Mouse (Mus musculus): ENCODE measurements at regions not wholly inside any gene's neighbourhood (a gene's known extent, or its start where the extent isn't known, plus 50 kb on each side); places are given as distances from the start of the nearest gene placed in this dataset.

DNA sequence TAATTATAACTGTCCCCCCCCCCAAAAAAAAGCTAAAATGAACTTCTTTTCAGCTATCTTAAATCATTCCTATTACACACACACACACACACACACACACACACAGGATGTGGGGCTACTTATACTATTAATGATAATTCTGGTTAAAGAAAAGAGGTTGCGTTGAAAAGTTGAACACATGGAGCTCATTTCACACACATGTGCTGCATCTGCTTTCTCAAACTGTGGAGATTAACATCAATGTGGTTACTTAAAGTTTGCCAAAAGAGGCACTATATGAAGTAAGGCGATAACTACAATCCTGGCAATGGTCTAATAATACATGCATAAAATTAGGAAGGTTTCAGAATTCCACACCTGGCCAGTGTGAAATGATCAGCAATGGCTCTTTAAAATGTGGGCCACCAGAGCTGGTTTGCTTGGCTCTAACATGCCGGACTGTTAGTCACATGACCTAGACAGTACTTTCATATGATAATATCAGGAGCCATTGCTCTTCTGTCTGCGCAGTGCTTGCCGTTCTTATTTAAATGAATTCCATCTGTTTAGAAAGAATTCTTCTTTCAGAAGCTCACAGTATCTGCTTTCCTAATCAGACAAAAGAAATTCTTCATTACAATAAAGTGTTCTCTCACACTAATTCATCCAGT lies 598.4 kb upstream of the Fam92a start:
- no peak for DNase-seq (ENCODE audit: low spot score in 2 of 2)

DNA sequence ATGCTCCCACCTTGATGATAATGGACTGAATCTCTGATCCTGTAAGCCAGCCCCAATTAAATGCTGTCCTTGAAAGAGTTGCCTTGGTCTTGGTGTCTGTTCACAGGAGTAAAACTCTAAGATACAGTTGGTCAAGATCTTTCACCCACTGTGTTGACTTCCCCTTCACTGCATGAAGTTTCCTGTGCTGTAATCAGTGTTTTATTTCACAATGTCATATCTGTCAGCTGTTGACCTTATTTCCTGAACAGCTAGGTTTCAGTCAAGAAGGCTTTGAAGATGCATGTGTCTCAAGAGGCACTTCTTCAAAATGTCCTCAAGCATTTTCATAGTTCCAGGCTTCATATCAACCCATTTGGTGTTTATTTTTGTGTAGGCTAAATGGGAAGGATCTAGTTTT lies 597.3 kb upstream of the Fam92a start:
- DNase-seq (ENCODE audit: low spot score in 2 of 2): no peak

DNA sequence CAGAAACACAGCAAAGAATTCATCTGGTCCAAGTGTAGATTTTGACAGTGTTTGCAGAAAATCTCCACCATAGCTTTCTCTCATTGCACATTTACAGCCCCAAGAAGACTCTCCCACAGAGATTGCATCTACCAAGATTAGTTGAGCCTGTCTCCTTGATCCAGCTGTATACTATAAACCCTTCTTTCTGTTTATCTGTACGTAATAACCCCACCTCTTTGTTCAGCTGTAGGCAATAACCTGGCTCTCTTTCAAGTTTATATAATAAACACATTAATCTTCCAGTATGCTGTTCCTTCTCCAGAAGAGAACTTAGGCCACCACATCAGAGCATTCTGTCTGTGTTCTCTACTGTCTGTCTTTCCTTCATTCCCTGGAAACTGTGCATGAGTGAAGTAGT lies 594.9 kb upstream of the Fam92a start:
- no peak for DNase-seq (ENCODE audit: low spot score in 2 of 2)

DNA sequence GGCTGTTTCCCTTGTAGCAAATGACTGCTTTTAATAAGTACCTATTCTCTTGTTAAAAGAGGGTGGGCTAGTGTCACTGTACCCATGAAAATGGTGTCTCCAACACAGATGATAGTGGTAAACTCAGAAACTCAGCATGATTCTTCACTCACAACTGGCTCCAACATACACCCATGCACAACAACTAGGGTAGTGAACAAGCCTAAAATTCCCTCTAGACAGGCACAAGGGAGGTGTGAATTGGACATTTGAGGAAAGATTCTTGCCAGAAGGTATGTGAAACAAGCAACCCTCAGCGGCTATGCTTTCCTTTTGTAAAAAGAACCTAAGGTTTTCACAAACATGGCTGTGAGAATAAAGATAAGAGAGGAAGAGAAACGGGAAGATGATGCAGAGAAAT lies 579.0 kb upstream of the Fam92a start:
- no peak for DNase-seq (ENCODE audit: low spot score in 2 of 2)

DNA sequence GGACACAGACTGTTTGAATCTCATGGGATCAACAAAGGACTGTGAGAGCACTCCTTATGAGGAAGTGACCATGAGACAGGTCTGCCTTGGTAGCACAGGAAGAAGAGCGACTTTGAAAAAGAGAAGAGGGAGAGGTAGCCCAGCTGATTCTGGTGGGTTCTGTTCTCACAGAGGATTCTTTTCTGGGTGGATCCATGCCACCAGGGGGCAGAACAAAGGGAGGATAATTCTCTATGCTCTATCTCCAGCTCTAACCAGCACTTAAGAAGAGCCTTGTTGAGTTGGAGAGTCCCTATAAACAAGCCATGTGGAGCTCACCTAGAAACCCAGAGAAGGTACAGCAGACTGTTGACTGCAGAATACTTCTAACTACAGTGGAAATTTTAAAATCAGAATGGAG lies 578.1 kb upstream of the Fam92a start:
- DNase-seq (ENCODE audit: low spot score in 2 of 2): no peak

DNA sequence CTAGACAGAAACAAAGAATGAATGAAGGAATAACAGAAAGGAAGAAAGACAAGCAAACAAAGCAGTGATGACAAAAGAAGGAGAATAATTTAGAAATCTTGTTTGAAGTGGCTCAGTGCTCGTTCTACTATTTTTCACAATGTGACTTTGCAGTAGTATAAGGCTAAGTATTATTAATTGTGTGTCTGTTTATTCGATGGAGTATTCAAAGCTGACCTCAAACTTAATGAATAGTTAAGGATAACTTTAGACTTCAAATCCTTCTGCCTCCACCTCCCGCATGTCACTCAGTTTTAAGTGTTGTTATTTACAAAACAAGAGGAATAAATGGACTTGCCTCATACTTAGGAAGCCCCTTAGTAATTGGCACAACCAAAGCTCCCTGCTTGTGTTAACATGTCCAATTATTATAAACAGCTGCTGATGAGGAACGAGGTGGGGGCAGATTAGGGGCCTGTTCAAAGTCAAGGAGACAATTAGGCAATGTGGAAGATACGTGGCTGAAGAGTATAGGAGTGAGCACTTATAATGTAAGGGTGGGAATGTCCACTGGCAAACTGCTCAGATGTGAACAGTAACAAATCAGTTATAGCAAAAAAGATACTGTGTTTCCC lies 572.0 kb upstream of the Fam92a start:
- no peak for DNase-seq (ENCODE audit: low spot score in 2 of 2)

DNA sequence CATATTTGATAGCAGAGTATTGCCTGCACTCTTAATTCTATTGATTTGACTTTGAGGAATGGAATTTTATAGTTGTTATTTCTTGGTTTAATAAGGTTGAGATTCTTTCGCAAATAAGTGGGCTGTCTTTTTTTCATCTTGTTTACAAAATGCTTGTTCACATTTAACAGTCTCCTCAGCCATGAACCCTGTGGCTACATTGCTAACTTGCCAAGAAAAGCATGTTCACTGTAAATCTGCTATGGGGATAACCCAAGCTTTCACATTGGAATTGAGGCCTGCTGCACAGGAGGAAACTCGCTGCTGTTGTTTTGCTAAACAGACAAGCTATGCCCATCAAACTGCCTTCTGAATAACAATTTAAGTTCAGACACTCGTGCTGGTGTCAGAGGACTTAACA lies 564.6 kb upstream of the Fam92a start:
- no peak for DNase-seq (ENCODE audit: low spot score in 2 of 2)

DNA sequence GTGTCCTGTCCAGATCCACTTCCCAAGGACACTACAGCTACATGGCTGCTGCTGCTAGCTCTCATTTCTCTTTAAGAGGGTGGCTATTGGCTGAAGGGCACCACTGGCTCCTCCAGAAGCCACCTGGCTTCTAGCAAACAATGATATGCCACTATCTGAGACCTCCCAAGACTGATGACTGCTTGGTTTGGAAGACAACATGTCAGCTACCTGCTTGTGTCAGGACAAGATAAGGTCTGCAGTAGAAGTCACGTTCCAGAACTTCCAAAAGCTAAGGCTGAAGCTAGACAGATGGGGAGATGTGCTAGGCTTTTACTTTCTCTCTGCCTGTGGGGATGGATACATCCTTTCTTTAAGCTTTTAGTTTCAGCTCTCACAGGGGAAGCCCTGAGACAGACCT lies 528.4 kb upstream of the Fam92a start:
- DNase-seq (ENCODE audit: low spot score in 2 of 2): no peak

DNA sequence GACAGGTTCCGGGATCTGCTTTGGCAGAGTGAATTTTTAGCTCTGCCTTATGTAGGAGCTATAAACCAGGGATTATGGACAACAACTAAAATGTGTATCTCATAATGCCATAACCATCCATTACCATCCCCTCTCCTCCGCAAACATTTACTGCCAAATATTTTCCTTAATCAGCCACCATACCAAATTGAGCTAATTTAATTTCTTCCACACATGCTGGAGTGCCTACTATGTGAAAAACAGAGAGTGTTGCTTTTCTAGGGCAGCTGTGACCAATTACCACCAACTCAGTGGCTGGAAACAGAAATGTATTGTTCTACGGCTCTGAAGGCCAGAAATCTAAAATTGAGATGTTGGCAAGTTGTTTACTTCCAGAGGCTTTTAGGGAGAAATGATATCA lies 506.0 kb upstream of the Fam92a start:
- DNase-seq (ENCODE audit: low spot score in 2 of 2): no peak

DNA sequence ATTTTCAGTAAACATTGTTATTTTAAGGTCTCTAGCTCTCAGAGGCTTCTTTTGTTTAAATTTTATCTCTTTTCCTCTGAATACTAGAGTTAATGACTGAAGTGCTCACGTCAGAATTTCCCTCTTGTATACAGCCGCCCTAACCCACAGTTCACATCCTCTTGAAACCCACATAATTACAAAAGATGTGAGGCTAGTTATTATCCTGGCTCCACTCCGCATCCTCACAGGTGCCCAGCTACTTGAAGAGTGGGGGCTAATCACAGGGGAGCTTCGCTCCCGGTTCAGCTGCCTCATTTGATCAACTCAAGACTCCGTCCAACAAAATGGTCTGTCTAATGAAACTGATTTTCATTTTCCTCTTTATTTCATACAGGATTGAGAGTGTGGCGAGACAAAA lies 499.6 kb upstream of the Fam92a start:
- no peak for DNase-seq (ENCODE audit: low spot score in 2 of 2)

DNA sequence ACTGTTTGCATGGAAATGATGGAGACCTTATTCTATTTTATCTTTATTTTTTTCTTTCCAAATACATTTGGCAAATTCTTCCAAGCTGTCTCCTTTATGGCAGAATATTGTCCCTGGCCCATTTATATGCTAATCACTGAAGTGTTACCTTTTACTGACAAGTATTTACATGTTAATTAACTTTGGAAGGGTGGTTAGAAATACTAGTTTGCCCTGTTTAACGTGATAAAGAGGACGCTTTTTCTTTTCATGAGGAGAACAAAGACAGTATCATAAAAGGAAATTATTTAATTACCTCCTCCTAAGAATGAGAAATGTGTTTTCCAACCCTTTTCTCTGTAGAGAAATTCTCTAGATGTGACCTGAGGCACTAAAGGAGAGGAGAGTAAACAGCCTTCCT lies 491.4 kb upstream of the Fam92a start:
- DNase-seq (ENCODE audit: low spot score in 2 of 2): no peak

DNA sequence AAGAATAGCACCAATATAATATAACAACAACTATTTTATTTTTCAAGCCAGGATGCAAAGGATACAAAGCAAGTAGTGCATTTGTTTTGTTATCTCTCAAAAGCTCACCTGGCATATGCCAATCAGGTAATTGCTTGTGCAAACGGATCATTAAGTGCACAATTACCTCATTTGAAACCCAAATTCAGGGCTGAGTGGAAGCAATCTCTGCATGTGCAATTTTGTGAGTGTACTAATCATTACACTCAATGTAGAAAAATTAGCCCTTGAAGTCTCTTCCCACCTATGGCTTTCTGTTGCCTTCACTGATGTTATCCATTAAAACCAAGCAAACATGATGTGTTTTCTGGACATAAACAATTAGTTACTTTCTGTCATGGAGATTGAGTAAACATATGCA lies 490.9 kb upstream of the Fam92a start:
- no peak for DNase-seq (ENCODE audit: low spot score in 2 of 2)

DNA sequence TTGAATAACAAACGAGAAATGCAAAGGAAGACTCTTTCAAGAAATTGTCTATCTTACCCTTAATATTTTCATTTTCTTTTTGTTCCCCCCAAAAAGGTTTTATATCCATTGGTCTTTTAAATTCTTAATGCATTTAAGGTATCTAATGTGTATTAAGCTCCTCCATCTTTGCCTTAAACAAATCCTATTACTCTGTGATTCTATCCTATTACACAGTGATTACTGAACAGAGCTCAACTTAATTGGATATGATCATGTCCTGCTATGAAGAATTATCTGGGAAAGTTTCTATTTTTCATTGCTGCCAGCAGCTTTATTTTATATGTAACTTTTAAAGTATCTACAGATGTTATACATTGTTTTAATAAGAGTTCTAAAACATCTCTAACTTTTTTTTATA lies 487.3 kb upstream of the Fam92a start:
- DNase-seq (ENCODE audit: low spot score in 2 of 2): no peak

DNA sequence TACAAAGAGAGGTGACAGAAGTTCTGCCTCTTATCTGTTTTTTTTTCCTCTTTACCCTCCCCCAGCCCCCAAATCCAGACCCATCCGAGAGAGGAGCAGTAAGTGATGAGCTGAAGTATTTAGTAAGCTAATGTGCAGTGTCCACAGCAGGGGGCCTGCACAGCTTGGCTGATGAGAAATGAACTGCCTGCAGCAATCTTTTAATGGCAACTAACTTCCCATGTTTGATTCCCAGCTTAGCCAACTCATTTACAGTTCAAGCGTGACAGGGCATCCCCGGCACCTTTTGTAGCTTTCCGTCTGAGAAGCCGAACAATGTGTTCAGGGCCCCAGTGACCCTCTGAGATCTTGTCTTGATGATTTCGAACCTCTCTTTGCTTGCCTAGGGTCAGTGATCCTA lies 486.8 kb upstream of the Fam92a start:
- DNase-seq (ENCODE audit: low spot score in 2 of 2): no peak

DNA sequence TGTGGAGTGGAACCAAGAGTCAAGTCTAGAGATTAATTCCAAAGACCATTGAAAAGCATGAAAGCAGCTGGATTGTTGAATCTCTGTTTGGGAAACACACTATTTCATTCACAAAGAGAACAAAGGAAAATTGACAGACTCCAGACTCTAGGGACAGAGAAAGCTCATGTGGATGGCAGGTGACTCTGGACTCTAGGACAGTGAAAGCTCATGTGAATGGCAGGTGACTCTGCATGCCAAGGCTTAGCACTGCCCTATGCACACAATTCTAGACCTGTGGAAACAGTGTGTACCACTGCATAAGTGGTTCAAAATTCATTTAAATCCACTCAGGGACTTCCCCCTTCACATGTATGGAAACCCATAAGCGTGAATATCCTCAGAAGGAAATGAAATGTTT lies 486.0 kb upstream of the Fam92a start:
- DNase-seq (ENCODE audit: low spot score in 2 of 2): no peak

DNA sequence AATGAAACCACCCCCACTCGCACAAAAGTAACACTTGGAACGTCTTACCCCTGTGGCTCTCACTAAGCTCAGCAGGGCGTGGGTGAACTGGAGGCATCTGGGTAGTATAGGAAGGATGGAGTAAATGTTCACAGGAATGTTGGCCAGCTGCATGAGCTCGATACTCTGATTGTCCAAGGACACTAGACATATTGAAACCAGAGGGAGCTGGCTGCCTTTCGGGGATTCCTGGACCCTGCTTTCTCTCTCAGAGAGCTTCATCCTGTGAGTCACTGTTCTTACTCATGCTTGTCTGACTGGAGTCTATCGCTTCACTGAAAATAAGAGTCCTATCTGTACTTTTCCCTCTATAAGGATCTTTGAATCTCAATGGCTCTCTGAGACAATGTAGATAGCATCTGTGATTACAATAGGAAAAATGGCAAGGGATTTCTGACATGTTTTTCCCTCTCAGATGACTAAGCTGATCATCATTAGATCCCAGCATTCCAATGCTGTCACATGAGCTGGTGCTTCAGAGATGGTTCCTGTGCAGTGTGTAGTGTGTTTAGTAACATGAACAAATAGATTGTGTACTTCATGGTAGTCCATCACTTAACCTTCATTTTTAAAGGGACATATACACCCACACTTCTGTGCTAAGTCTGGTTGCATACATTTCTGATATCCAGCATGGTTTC lies 485.2 kb upstream of the Fam92a start:
- DNase-seq (ENCODE audit: low spot score in 2 of 2): no peak

DNA sequence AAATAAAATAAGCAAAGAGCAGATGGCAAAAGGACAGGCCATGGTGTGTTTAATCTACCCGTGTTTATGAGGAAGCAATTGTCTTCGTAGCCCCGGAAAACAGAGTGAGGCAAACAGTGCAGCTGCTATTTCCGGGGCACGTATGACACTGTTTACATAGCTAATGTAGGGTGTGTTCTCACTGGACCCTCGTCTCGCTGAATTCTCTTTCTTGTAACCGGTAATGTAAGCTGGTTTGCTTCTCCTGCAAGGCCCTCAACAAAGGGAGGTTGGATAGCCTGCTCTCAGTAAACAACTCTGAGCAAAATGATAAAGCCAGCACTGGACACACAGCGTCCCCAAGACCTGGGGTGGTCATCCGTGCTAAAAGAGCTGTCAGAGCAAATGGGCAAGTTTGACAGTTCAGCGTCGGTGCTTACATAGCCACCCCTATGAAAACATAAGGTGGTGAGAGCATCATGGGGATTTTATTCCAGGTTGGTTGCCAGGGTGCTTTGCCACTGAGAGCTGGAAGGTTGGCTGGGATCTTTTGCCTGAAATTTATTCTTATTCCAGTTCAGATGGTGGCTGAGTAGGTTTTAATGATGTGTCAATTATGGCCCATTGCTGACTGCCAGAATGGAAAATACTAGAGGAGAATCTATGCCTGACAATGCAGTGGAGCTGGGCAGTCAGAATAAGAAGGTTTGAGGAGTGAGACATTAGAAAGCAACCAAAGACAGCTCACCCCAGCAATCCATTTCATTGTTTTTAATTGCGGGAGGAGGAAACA lies 483.8 kb upstream of the Fam92a start:
- DNase-seq (ENCODE audit: low spot score in 2 of 2): no peak

DNA sequence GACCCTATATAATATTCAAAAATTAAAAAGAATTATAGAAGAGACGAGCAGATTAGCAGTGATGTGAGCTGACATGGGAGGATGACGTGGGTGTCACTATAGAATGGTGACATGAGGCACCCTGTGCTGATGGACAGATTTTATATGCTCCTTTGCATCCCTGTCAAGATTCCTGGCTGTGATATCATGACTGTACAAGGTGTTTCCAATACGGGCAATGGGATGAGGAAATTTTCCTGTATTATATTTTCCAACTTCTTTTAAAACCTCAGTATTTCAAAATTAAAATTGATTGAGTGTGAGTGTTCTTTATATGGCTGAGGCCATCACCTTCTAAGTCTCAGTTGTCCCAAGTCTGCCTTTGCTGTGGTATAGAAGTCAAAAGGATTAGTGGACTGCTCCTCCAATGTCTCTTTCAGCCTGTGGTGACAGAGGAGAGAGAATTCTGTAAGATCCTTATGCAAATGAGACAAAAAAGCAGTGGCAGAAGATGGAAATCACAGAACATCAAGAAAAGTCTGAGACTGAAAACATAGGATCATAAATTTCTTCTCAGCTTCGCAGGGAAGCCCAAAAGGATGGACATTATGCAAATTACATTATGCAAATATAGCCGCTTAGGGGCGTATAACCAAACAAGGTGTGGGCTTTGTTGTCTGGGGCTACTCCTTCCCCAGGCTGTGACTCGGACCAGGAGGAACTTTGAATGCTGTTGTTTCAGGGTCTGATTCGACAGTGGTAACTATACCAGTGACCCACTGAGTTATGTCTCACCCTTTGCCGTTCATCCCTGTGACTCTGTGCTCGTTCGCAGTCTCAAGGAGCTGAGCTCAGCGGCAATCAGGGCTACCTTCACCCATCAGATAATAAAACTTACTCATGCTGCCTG lies 483.0 kb upstream of the Fam92a start:
- DNase-seq (ENCODE audit: low spot score in 2 of 2): no peak

DNA sequence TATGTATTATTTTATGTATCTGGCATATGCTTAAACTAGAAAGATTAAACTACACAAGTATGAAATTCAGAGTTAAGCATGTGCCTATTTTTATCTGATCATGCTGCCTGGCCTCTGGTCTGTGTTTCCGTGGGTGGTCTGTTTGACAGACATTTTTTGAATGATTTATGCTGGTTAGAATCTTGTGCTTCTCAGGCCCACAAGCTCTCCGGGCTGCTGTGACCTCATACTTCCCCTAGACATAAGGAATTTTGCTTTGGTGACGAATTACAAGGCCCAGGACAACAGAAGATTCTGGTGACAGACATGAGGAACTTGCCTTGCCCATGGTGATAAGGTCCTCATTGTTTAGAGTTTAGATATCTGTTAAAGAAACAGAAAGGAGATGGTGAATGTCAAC lies 475.9 kb upstream of the Fam92a start:
- DNase-seq (ENCODE audit: low spot score in 2 of 2): no peak

DNA sequence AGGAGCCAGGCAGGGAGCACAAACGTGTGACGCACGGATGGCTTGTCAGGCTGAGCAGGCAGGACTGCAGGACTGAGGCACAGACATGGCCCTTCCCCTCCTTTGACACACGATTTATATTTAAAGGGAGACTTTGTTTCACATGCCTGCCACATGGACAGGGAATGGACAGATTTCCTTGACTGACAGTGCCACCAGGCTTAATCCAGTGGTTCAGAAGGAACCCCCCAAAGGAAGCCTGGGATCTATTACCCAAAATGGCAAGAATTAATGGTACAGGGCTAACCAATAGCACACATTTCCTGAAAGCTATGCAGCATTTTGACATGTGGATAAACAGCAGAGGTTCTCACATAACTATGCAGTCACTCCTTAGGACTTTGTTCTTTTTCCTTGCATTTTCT lies 470.7 kb upstream of the Fam92a start:
- no peak for DNase-seq (ENCODE audit: low spot score in 2 of 2)

DNA sequence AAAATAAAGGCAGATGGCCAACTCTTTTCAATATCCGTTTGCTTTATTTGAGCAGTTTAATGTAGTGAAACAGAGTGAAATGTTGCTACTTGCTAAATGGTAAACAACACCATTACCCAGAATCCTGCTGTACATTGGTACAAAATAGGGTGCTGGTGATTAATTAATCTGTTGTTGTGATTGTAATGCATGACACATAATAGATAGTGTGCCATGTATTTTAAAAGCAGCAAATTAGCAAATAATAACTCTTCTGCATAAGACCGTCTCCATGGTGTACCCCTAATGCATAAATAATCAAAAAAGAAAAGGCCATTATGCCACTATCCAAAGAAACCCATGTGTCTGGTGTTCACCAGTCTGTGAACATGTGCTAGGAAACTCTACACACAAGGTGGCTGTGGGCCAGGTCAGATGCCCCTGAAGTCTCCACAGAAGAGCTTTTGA lies 457.6 kb upstream of the Fam92a start:
- DNase-seq (ENCODE audit: low spot score in 2 of 2): no peak

Data from frontal cortex, postnatal 14 days (tissue).